Mouse (Mus musculus) liver, adult 2 months (tissue): Measurements from ENCODE around the gene Fbln7.

Experiments used
- CTCF ChIP-seq: fragments of 200-500 bp; IDR thresholded peaks from 2 replicates; pipeline ENCODE4 v1.5.1; 2011; ENCODE audit warnings: low read depth, low read length, control low read depth
- POLR2A ChIP-seq: fragments of 200-500 bp; IDR thresholded peaks from 2 replicates; pipeline ENCODE4 v1.6.1; 2011; ENCODE audit warnings: low read length, control low read depth; ENCODE audit not compliant: insufficient read depth; ENCODE audit errors: extremely low read depth

DNA sequence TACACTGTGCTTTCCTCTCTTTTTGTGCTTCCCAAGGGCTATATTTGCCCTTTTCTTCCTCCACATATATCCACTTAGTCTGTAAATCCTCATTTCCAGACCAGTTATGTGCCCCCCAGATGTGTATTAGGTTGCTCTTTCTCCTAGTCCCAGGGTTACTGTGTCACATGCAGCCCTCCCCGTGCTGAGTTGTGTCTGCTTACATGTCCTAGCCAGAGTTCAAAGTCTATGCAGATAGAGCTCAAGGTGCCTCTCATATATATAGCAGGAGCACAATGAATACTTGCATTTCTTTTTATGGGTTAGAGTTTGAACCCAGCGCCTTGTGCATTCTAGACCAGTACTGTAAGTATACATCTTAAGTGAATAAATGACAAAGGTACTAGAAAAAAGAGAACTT lies 29.3 kb upstream of the Fbln7 start:
- TF ChIP-seq CTCF: no peak
- TF ChIP-seq POLR2A: no peak
